ENCODE assay signal across 8 mouse cellular contexts in genomic region chr5:90365141-90365951, GRCm38 (mm10). TPM values are rescaled to one million over a fixed set of nuclear protein-coding genes. Genes with fewer than 3 reads are reported as not detected.
DNase-seq lines count a peak whose midpoint lies in the region; ATAC-seq and TF ChIP-seq lines count a peak whose summit lies in the region.

No protein-coding gene starts in this region.

- no peaks in the 10 kb centered on the region; the same call in 1 of the 2 replicates for H3K4me1 ChIP-seq in intestine, postnatal 0 days (replicated peaks; ENCODE audit: control insufficient read depth, insufficient read depth, low read length)
- 0 out of 2 replicates have a peak, but pooled peaks cover 5% of the 10 kb centered on the region for H3K4me1 ChIP-seq in limb, embryonic 11.5 days (ENCODE audit: control insufficient read depth, insufficient read depth, low read length)
- H3K4me1 ChIP-seq in midbrain, embryonic 12.5 days: peaks cover 25% of the 10 kb centered on the region

- peak; percentile 30 for DNase-seq in right cerebral cortex, adult 18-20 months
- DNase-seq in right cerebral cortex, postnatal 25 days: no peak
- DNase-seq in embryo, embryonic 11 days: peak; percentile 59
- peak; percentile 51 for DNase-seq in gastrocnemius, postnatal 25 days
- peak; percentile 68 for DNase-seq in limb, embryonic 11.5 days (ENCODE audit: low spot score)
- DNase-seq in spleen, adult 18-20 months: peak; percentile 44 to 58

- peak; percentile 15; the same call in 1 of the 2 replicates for TF ChIP-seq CTCF in intestine, postnatal 0 days (IDR thresholded peaks at IDR 0.05; ENCODE audit: low read depth)

- peak overlapping the region; percentile 84 for H3K4me3 ChIP-seq in intestine, postnatal 0 days (ENCODE audit: low read depth, low read length)
- H3K4me3 ChIP-seq in limb, embryonic 11.5 days (ENCODE audit: low read depth, low read length): peak overlapping the region; percentile 92
- H3K4me3 ChIP-seq in midbrain, embryonic 12.5 days: peak overlapping the region; percentile 96

- H3K36me3 ChIP-seq in intestine, postnatal 0 days (ENCODE audit: control insufficient read depth, insufficient read depth): no peaks in the 10 kb centered on the region; the same call in 1 of the 2 replicates
- H3K36me3 ChIP-seq in limb, embryonic 11.5 days (ENCODE audit: control insufficient read depth, insufficient read depth, low read length): no peaks in the 10 kb centered on the region
- no peaks in the 10 kb centered on the region for H3K36me3 ChIP-seq in midbrain, embryonic 12.5 days

- peak overlapping the region; percentile 99 for H3K9ac ChIP-seq in intestine, postnatal 0 days (ENCODE audit: low read depth, low read length)
- peak overlapping the region; percentile 95 for H3K9ac ChIP-seq in limb, embryonic 11.5 days (ENCODE audit: low read length)
- H3K9ac ChIP-seq in midbrain, embryonic 12.5 days (replicated peaks): peak overlapping the region; percentile 95

- no peaks in the 10 kb centered on the region for H3K27me3 ChIP-seq in intestine, postnatal 0 days (replicated peaks; ENCODE audit: control insufficient read depth, insufficient read depth, low read length)
- no peaks in the 10 kb centered on the region for H3K27me3 ChIP-seq in limb, embryonic 11.5 days (ENCODE audit: control insufficient read depth, insufficient read depth, low read length)
- H3K27me3 ChIP-seq in midbrain, embryonic 12.5 days: no peaks in the 10 kb centered on the region

- peak; percentile 19 for ATAC-seq in intestine, postnatal 0 days
- ATAC-seq in limb, embryonic 11.5 days (ENCODE audit: insufficient number of reproducible peaks, low FRiP score, low TSS enrichment, low read depth): peak; percentile 49
- peak; percentile 39 for ATAC-seq in midbrain, embryonic 12.5 days (ENCODE audit: low FRiP score, low read depth)

- H3K9me3 ChIP-seq in intestine, postnatal 0 days (ENCODE audit: control insufficient read depth): no peaks in the 10 kb centered on the region
- H3K9me3 ChIP-seq in limb, embryonic 11.5 days (ENCODE audit: control insufficient read depth, low read length): no peaks in the 10 kb centered on the region
- H3K9me3 ChIP-seq in midbrain, embryonic 12.5 days: no peaks in the 10 kb centered on the region

- peak overlapping the region; percentile 80 for H3K4me2 ChIP-seq in intestine, postnatal 0 days (replicated peaks; ENCODE audit: low read depth)
- H3K4me2 ChIP-seq in limb, embryonic 11.5 days (ENCODE audit: low read depth, severe bottlenecking): peak overlapping the region; percentile 69
- H3K4me2 ChIP-seq in midbrain, embryonic 12.5 days (replicated peaks): peak overlapping the region; percentile 72

- under 1% methylated on average over 53 of the region's 61 CpGs for WGBS in intestine, postnatal 0 days
- under 1% methylated on average over 48 of the region's 61 CpGs for WGBS in limb, embryonic 11.5 days
- under 1% methylated on average over 41 of the region's 61 CpGs for WGBS in midbrain, embryonic 12.5 days

- peak overlapping the region; percentile 100 for H3K27ac ChIP-seq in intestine, postnatal 0 days (ENCODE audit: low read depth, low read length)
- H3K27ac ChIP-seq in limb, embryonic 11.5 days (replicated peaks; ENCODE audit: low read depth, low read length): peak overlapping the region; percentile 98
- H3K27ac ChIP-seq in midbrain, embryonic 12.5 days (replicated peaks): peak overlapping the region; percentile 99

RNA-seq across cellular contexts. Expression of gene Ankrd17, which starts 1.0 kb away (rescaled TPM):
- 10 to 100 TPM; 42.7 to 45.2 TPM for total RNA-seq in gastrocnemius, postnatal 25 days (2021)
- 19.3 and 23.3 TPM in 2 replicates for polyA plus RNA-seq in intestine, postnatal 0 days (2015; fragmentation: Nextera tagmentation; extraction: Ambion mirVana)
- polyA plus RNA-seq in limb, embryonic 11.5 days (2014; fragmentation: Nextera tagmentation; extraction: Ambion mirVana): 29.2 and 33.3 TPM in 2 replicates
- 31.9 and 32.3 TPM in 2 replicates for polyA plus RNA-seq in midbrain, embryonic 12.5 days (2016; fragmentation: Nextera tagmentation; extraction: Ambion mirVana)

RNA-seq across cellular contexts. Expression of gene Gm9958, which starts 1.7 kb away (rescaled TPM):
- under 1 TPM; 0.64 to 0.70 TPM for total RNA-seq in gastrocnemius, postnatal 25 days (2021)
- 3.0 and 3.3 TPM in 2 replicates for polyA plus RNA-seq in intestine, postnatal 0 days (2015; fragmentation: Nextera tagmentation; extraction: Ambion mirVana)
- polyA plus RNA-seq in limb, embryonic 11.5 days (2014; fragmentation: Nextera tagmentation; extraction: Ambion mirVana): 4.9 and 8.8 TPM in 2 replicates
- 8.6 and 9.9 TPM in 2 replicates for polyA plus RNA-seq in midbrain, embryonic 12.5 days (2016; fragmentation: Nextera tagmentation; extraction: Ambion mirVana)
